Mouse (Mus musculus) intestine, embryonic 14.5 days (tissue): ENCODE measurements around the gene Erich6b. TPM values are rescaled to one million over a fixed set of nuclear protein-coding genes. Genes with fewer than 3 reads are reported as not detected.

Experiments
- ATAC-seq: fragments of 200-750 bp; cut with Nextera tagmentation; replicated peaks from 2 replicates; pipeline ENCODE4 v1.8.0; 2017; ENCODE audit warnings: low read depth, moderate number of reproducible peaks, moderate TSS enrichment, moderate library complexity; ENCODE audit not compliant: low FRiP score, low TSS enrichment
- DNase-seq: peaks from one replicate; pipeline ENCODE4 v3.0.0-alpha.2; 2018; ENCODE audit warnings: low spot score
- H3K27ac ChIP-seq: fragments of 300-500 bp; sonication (generic); 2 replicates; pipeline ENCODE4 v1.5.1; 2014; ENCODE audit warnings: low read depth, mild to moderate bottlenecking, control low read depth
- H3K27me3 ChIP-seq: fragments of 300-500 bp; sonication (generic); replicated peaks from 2 replicates; pipeline ENCODE4 v1.6.1; 2014; ENCODE audit warnings: low read length, control low read depth; ENCODE audit not compliant: control insufficient read depth, insufficient read depth
- H3K36me3 ChIP-seq: fragments of 300-500 bp; sonication (generic); 2 replicates; pipeline ENCODE4 v1.6.1; 2014; ENCODE audit warnings: low read length, control low read depth; ENCODE audit not compliant: control insufficient read depth, insufficient read depth
- H3K4me1 ChIP-seq: fragments of 300-500 bp; sonication (generic); replicated peaks from 2 replicates; pipeline ENCODE4 v1.6.1; 2014; ENCODE audit warnings: low read length, control low read depth, mixed read lengths; ENCODE audit not compliant: control insufficient read depth, insufficient read depth
- H3K4me2 ChIP-seq: fragments of 300-500 bp; sonication (generic); 2 replicates; pipeline ENCODE4 v1.6.1; 2014; ENCODE audit warnings: low read length
- H3K4me3 ChIP-seq: fragments of 300-500 bp; sonication (generic); 2 replicates; pipeline ENCODE4 v1.5.1; 2014; ENCODE audit warnings: low read depth, low read length, control low read depth, mixed read lengths
- H3K9ac ChIP-seq: fragments of 300-500 bp; sonication (generic); 2 replicates; pipeline ENCODE4 v1.6.1; 2014; ENCODE audit warnings: mild to moderate bottlenecking, low read length
- H3K9me3 ChIP-seq: fragments of 300-500 bp; sonication (generic); 2 replicates; pipeline ENCODE4 v1.6.1; 2016; ENCODE audit warnings: low read length, control low read depth; ENCODE audit not compliant: control insufficient read depth
- WGBS: fragments of 180-500 bp; shearing (Covaris S2); extraction: QIAGEN DNeasy Blood & Tissue Kit; methylation state at CpG from one replicate; pipeline ENCODE4 v1.1.7; 2014; 5-methylcytosine and 5-hydroxymethylcytosine counted together
- polyA plus RNA-seq: library from polyadenylated mRNA; unstranded; fragments of >200 nt; fragmentation: Nextera tagmentation; extraction: Ambion mirVana; gene quantifications from 2 replicates; pipeline ENCODE4 v1.2.1, GENCODE M21; 2014

The Erich6b gene
- polyA plus RNA-seq, 1 experiment from 2014 or later: not detected

DNA sequence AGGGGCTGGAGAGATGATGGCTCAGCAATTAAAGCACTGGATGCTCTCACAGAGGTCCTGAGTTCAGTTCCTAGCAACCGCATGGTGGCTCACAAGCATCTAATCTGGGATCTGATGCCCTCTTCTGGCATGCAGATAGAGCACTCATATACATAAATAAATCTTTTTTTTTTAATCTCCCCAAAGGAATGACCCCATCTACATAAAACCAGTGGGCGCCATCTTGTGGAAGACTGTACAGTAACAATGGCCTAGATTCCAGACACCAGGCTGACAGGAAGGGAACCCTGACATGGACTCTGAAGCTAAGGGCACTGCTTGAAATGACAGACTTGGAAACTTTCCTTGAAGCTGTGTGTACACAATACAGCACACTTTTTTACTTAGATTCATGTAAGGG, 1.2 kb upstream of the Erich6b start:
- Histone ChIP-seq H3K9me3 (0 out of 2 replicates have a peak, but pooled peaks cover 2% of the 10 kb centered on the region), H3K4me3 (no peak overlapping the region), H3K27ac (no peak overlapping the region), H3K27me3 (no peaks in the 10 kb centered on the region), H3K36me3 (no peaks in the 10 kb centered on the region), H3K9ac (no peak overlapping the region), H3K4me1 (no peaks in the 10 kb centered on the region; the same call in 1 of the 2 replicates), H3K4me2 (no peak overlapping the region)
- DNase-seq (no peak), ATAC-seq (no peak)
- WGBS: 88% methylated on average over 2 of the region's 2 CpGs

DNA sequence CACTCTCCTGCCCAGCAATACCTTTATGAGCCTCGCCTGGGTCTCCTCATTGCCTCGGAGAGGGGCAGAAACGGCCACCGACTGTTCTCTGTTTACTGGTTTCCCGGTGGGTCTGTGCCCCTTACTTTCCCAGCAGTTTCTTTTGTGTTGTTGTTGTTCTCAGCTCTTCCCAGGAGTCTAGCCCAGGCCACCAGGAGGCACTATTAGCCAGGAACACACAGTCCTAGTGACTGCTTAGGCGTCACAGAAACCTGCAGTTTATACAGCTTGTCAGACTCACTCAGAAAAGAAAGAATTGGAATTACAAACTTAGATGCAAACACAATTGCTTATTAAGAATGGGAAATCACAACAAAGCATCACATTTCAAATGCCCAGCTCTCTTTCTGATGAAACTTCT, 690 bp upstream of the Erich6b start:
- Histone ChIP-seq H3K4me2 (no peak overlapping the region), H3K27ac (no peak overlapping the region), H3K36me3 (no peaks in the 10 kb centered on the region), H3K4me1 (peaks cover 3% of the 10 kb centered on the region; the same call in 1 of the 2 replicates), H3K27me3 (no peaks in the 10 kb centered on the region), H3K9me3 (0 out of 2 replicates have a peak, but pooled peaks cover 2% of the 10 kb centered on the region), H3K9ac (no peak overlapping the region), H3K4me3 (no peak overlapping the region)
- 70% methylated on average over 6 of the region's 6 CpGs for WGBS
- ATAC-seq (no peak), DNase-seq (no peak)

DNA sequence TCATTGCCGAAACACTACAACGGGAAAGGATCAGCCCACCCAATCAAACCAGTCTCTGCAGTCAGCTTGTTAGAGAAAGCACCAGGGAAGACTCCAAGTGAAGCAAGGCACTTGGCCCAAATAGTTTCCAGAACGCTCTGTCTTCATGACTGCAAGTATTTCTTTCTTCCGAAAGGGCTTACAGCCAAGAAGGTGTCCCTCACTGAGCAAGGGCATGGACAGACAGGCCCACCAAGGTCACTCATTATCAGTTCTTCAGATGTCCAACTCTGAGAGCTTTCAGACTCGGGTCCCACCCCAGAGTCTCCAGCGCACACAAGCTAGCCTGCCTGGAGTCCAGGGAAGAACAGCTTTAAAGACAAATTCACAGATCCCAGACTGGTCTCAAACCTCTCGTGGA, 3.4 kb downstream of the Erich6b start:
- Histone ChIP-seq H3K9me3 (0 out of 2 replicates have a peak, but pooled peaks cover 2% of the 10 kb centered on the region), H3K9ac (no peak overlapping the region), H3K27me3 (no peaks in the 10 kb centered on the region), H3K4me2 (no peak overlapping the region), H3K27ac (no peak overlapping the region), H3K36me3 (no peaks in the 10 kb centered on the region), H3K4me3 (no peak overlapping the region), H3K4me1 (peaks cover 3% of the 10 kb centered on the region; the same call in 1 of the 2 replicates)
- 90% methylated on average over 7 of the region's 7 CpGs for WGBS
- DNase-seq: no peak
- no peak for ATAC-seq

DNA sequence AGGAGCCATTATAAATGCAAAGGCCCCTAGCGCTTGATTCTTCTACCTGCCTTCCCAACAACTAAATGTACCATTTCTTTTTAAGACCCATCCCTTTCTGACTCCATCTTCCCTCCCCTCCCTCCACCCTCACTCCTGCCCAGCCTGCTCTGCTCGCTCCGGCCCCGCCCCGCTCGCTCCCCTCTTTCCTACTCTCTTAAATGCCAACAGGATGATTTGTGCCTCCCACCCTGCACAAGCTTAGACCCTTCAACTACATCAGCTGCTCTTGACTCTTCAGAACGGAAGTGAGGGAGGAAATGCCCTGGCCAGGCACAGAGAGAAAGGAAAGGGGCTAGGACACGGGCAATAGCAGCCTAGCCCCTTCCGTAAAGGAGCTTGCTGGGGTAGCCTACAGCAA, 4.0 kb downstream of the Erich6b start:
- Histone ChIP-seq H3K27me3 (no peaks in the 10 kb centered on the region), H3K4me1 (peaks cover 3% of the 10 kb centered on the region; the same call in 1 of the 2 replicates), H3K9ac (no peak overlapping the region), H3K4me3 (no peak overlapping the region), H3K9me3 (0 out of 2 replicates have a peak, but pooled peaks cover 2% of the 10 kb centered on the region), H3K4me2 (no peak overlapping the region; the same call in 1 of the 2 replicates), H3K27ac (no peak overlapping the region), H3K36me3 (no peaks in the 10 kb centered on the region)
- DNase-seq (no peak), ATAC-seq (no peak)
- 44% methylated on average over 9 of the region's 9 CpGs for WGBS

DNA sequence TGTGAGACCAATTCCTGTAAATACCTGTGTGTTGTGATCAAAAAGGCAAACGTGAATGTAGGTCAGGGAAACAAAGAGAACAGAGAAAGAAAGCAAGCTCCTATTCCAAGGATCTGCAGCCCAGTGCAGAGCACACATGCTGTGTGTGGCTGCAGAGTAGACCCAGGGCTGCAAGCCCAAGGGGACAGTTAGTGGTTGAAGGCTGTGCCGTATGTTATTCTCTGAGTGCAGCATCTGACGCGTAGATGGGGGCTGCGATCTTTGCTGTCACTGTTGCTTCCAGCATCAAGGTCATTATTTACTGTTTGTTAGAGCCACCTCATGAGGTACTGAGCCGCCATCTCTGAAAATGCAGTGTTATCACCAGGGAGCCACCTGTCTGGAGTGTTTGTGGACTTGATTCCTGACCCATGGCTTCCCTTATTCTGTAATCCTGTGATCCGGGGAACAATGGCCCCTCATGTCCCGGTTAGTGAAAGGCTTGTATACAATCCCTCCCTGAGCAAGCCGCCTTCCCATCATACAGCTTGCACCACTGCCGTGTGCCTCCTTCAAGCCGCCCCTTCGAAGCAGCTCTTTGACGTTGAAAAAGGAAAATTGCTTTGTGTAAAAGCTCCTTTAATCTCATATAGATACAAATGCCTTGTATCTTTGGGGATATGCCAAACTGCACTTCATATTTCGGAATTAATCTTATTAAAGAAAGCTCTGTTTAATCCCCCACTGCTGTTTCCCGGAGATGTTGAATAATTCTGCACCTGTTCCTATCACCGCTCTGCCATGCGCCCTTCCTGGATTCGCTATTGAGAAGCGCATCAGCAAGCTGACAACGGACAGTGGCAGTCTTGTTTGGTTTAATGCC, 5.1 kb downstream of the Erich6b start:
- Histone ChIP-seq H3K4me3 (no peak overlapping the region), H3K4me1 (peaks cover 3% of the 10 kb centered on the region; the same call in 1 of the 2 replicates), H3K27me3 (no peaks in the 10 kb centered on the region), H3K9me3 (0 out of 2 replicates have a peak, but pooled peaks cover 2% of the 10 kb centered on the region), H3K4me2 (no peak overlapping the region), H3K27ac (no peak overlapping the region), H3K36me3 (no peaks in the 10 kb centered on the region), H3K9ac (no peak overlapping the region)
- 63% methylated on average over 20 of the region's 20 CpGs for WGBS
- ATAC-seq (no peak), DNase-seq (no peak)

DNA sequence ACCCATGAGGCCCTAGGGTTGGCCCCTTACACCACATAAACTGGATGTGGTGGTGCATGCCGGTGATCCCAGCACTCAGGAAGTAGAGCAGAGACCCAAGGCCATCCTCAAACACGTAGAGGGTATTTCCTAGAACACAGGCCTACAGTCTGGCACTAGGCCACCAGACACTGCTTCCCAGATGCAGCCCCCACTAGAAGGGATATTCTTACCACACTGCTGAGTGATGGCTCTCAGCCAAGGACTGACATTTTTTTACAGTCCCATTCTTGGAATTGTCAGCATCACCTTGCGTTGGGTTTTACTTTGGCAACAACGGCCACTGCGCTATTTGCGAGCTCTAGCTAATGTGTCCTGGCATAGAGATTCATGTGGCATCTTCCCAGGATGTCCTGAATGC, 18.9 kb downstream of the Erich6b start:
- no peak overlapping the region for H3K9ac ChIP-seq
- 84% methylated on average over 6 of the region's 6 CpGs for WGBS
- no peak overlapping the region for H3K4me3 ChIP-seq
- H3K27ac ChIP-seq: no peak overlapping the region
- no peaks in the 10 kb centered on the region for H3K4me1 ChIP-seq
- DNase-seq (no peak), ATAC-seq (no peak)
- H3K9me3 ChIP-seq: no peaks in the 10 kb centered on the region
- H3K36me3 ChIP-seq: no peaks in the 10 kb centered on the region
- no peak overlapping the region for H3K4me2 ChIP-seq
- no peaks in the 10 kb centered on the region for H3K27me3 ChIP-seq

DNA sequence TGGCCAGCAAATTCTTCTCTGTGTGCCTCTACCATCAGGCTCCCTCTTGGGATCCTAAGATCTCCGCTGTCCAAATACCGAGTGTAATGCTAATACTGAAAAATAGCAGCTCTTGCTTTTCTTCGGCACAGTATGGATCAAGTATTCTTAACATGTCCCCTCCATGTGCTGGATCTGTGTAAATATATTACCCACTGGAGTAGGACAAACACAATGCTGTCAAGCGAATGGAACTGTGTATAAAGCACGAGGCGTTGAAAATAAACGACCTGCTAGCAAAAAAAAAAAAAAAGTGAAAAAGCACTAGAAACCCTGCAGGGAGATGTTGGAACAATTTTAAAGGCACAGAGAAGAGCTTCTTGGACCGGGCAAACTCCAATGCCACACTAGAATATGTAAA, 19.5 kb downstream of the Erich6b start:
- no peak overlapping the region for H3K9ac ChIP-seq
- 60% methylated on average over 8 of the region's 8 CpGs for WGBS
- no peaks in the 10 kb centered on the region for H3K27me3 ChIP-seq
- H3K27ac ChIP-seq: no peak overlapping the region
- H3K4me3 ChIP-seq: no peak overlapping the region
- H3K4me2 ChIP-seq: no peak overlapping the region
- ATAC-seq (no peak), DNase-seq (no peak)
- no peaks in the 10 kb centered on the region for H3K4me1 ChIP-seq
- H3K36me3 ChIP-seq: no peaks in the 10 kb centered on the region
- no peaks in the 10 kb centered on the region for H3K9me3 ChIP-seq

DNA sequence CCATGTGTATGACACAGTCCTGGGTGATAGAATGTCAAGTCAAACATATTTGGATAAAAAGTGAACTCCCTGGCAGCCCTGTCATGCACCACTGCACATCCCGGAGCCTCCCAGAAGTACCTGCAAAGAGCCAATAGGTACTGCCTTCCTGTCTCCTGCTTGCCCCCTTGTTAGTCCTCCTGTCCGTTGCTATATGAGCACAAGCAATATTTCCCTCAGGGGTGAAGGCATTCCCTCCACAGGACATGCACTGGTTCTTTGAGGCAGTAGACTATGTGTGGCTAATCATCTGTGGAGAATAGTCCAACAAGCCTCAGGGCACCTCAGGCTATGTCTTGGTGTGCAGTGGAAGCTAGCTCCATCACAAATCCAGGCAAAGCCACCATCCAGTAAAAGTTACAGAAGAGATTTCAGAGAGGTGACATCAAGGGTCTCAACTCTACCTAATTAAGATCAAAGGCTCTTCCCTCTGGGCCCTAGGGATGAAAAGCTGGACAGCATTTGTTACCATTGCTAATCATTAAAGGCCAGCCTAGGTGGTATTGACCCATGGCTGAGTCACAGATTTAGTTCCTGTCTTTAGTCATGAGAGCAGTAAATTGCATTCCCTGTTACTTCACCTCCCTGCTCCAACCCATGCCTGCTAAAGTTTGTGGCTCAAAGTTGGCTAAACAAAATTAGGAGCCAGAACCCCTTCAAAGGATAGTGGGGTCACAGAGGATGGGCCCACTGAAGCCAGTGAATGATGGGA, 23.5 kb downstream of the Erich6b start:
- Histone ChIP-seq H3K27ac (no peak overlapping the region), H3K36me3 (no peaks in the 10 kb centered on the region), H3K9me3 (no peaks in the 10 kb centered on the region), H3K4me2 (no peak overlapping the region), H3K4me1 (no peaks in the 10 kb centered on the region), H3K4me3 (no peak overlapping the region), H3K27me3 (no peaks in the 10 kb centered on the region), H3K9ac (no peak overlapping the region)
- WGBS: 74% methylated on average over 2 of the region's 2 CpGs
- DNase-seq: no peak
- no peak for ATAC-seq
